Mouse (Mus musculus) B cell, adult 2 months (primary cell): ENCODE results near the gene Klf12.
A peak's percentile ranks its signal among the peaks of the same experiment; 100 is the strongest.

Experiments used
- DNase-seq, 2 experiments: peaks; one replicate each; pipeline ENCODE4 v3.0.0; 2022

The Klf12 gene

DNA sequence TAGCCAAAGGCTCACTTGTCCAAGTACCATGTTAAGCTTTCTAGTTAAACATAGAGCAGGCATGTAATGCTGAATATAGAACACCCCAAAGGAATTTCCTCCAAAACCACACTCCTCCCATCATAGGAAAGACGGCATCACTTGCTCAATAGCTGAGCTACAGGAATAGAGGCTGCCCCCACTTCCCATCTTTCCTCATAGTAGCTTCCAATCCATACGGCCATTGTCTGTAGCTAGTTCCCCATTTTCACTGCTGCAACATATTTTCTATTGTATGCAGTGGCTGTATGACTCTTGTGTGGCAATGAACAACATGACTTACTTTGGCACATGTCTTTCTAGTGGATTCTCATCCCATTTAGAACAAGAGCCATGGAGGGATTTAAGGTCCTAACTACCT, 267.3 kb downstream of the Klf12 start:
- DNase-seq = no peak

DNA sequence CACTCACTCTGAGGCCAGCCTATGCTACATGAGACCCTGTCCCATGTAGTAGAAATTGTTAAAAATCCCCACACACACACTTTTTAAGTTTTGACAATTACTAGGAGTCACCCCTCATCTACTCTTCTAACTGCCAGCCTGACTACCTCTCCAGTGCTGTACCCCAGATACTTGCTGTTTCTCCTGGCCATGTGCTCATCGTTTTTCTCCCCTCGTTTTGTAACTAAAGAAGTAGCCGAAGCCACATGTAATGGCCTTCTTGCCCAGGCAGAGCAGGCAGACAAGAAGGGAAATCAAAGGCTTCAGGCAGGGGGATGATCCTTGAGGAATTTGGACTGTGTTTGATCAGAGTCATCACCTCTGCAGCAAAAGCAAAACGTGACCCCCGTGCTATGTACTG, 274.0 kb downstream of the Klf12 start:
- no peak for DNase-seq

DNA sequence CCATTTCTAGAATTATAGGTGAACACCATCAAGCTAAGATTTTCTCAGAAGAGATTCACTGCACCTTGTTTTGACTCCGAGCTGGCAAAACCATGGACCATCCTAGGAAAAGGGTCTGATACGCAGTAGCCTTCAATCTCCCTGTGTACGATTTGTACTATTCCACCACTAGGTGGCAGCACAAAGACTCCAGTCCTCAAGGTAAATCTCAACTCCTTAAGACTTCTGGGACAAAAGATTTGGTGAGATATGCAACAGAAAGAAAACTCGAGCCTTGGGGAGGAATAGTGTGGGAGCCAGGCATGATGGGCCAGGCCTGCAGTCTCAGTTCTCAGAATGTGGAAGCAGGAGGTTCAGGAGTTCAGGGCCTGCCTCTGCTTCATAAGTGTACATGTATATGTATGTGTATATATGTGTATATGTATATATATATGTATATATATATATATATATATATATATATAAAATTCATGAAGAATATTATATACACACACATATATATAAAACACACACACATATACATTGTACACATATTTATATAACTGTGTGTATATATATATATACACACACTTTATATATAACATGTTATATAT, 274.6 kb downstream of the Klf12 start:
- peak; percentile 38 to 39 for DNase-seq

DNA sequence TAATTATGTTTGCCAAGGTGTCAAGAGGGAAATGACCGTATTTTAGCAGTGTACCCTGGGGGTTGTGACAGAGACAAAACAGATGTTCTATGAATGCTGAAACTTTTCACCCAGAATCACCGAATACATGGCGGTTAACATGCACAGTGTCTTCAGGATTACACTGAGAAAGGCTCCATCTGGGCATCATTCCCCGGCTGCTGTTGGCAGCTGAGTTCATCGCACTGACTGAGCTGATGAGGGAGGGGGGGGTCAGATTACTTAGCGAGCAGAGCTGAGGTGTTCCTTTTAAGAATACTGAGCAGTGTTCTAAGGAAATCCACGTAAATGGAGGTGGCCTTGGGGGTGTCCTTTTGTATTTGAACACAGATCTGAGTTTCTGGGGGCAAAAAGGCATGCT, 301.0 kb downstream of the Klf12 start:
- DNase-seq = no peak

DNA sequence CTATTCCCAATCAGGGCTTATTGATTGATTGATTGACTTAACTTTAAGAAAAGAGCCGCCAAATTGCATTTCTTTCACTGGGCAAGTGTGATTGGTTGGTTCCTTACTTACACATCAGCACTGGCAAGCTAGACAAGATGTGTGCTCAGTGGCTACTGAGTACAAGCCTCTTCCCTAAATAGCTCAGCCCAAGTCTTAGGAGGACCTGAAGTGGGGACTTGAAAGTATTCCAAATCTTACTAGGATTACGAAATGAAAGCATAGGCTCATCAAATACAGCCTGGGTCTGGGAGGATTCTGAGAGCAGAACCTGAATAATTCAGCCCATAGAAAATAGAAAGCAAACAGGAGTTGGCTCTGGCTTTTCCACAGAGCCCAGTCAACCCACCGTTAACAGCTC, 303.3 kb downstream of the Klf12 start:
- no peak for DNase-seq

DNA sequence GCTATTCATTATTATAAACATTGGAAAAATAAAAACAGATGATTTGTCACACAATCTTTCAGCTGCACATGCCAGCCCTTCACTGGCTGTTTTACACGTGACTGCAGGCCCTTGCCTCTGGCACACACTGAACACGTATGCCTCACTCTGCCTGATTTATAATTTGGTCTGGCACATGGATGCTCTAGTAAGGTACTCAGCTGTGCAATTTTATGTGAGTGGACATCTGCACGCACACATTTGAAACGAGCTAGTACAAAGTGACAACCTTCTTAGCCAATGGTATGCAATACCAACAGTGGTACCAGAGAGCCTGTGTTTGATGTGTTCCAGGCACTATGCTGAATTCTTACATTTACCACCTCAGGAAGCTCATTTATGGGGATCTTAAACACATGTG, 316.6 kb downstream of the Klf12 start:
- DNase-seq = no peak

DNA sequence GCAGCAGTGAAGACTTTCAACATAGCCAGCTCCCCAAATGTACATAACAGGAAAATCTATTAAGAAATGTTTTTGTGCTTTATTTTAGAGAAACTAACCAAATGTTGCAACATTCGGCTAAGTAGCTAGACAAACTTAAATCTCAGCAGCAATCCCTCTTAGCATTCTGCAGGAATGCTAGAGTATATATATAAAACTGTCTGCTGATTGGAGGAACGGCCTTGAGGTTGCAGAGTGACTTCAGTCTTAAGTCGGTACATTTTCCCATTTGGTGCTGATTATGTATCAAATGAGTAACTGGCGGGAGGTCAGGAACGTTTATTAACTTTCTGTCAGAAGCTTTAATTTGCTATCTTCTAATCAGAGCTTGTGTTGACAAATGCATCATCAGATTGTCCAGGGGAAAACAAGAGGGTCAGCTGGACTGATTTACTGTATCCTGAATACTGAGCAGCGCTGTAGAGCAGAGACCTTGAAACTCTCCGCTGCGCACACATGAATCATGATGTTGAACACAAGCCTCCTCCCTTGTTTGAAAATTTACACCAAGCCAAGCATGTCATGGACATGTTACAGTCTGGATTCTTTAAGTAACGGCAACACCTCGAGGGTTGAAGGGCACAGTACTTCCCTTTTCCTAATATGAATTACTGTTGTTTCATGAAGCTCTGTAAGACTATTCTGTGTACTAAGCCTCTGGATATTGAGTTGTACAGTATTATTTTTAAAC, 323.8 kb downstream of the Klf12 start:
- DNase-seq = no peak

DNA sequence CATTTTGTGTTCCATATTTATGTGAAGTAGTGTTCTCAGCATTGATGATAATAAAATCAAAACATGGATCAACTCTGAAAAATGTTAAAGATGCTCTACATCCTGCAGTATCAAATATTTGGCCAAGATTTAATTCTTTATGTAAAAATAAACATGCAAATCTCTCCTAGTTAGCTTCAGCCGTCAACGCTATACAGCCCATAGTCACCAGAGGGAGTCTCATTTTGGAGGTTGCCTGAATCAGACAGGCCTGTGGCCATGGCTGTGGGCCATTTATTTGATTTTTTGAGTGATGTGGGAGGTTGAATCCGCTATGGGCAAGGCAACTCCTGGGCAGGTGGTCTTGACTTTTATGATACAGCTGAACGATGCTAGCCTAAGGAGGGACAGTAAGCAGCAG, 329.3 kb downstream of the Klf12 start:
- DNase-seq = no peak

DNA sequence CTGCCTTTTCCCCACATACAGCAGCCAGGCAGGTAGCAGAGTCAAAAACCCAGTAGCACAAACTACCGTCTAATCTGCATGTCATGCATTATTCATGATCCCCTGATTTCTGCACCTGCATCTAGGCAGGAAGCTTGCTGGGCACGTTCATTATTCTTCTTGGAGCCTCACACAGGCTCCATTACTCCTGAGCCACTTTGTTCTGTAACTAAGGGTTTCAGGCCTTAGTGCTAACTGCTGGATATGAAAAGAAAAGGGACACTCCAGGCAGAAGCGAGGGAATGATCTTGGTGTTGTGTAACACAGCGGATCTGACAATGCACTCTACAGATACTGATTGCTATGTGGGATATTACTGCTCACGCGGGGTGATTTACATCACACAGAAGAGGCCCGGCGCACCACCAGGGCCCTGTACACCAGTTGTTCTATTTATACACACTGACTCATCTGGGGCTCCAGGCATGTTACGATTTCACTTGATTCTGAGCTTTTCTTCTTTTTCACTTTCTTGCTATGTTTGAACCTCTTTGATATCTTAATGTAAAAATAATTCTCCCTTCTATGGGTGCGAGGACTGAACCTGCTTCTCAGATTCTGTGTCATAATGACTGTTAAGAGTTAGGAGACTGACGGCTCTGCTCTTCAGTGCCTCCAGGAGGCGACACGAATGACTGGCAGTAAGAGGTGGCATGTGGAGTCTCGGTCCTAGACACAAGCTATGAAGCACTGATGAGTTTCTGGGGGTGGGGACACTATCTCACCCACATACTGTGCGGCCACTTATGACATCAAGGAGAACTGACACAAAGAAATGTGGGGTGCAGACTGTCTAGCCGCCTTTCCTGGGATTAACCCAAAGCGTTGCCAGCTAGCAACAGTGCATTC, 340.0 kb downstream of the Klf12 start:
- DNase-seq = no peak

DNA sequence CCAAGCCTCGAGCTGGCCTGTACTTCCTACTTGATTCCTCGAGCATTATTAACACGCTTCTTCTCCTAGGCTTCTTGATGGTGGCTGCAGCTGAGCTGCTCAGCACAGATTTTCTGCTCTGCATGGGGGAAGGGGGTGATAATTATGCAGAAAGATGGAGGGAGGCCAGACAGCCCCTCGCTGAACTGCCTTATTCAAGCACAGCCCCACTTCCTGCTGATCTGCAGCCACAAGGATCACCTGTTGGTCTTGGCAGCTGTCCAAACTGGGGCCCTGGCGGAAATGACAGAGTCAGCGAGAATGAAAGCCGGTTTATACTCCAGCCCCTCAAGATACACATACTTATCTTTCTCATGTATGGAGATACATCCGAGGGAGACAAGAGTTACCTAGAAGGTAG, 341.3 kb downstream of the Klf12 start:
- DNase-seq = peak; percentile 31 to 37

DNA sequence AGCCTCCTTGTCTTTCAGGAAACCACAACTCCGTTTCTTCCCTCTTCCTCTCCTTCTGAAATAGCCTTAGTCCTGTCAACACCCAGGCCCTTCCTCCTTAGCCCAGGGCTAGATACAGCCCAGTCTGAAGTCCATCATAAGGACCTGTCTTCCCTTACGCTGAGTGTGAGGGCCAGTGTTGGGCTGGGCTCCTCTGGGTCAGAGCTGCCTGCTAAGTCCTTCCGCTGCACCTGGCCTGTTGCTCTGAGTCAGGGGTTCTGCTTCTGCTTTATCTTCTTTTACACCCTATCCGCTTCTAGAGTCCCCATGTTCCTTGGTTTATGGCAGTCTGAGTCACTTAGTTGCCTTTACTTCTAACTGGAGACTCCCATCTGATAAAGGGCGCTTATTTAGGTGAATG, 351.0 kb downstream of the Klf12 start:
- no peak for DNase-seq

DNA sequence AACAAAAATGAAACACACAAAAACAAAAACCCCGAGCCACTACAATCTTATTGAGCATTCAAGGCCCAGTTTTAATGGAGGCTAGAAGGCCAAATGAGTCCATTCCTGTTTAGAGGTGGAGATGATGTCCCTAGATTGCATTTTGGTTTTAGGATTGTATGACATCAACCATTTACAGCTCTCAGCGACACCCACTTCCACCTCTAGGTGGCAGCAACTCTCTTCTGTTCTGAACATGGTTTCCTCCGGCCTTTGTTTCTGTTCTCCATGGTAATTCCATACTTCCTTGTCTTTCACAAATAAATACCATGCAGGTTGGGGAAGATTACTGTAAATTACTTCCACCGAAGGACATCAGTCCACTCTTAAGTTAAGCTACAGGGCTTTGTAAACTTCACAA, 352.6 kb downstream of the Klf12 start:
- peak; percentile 47 to 50 for DNase-seq

DNA sequence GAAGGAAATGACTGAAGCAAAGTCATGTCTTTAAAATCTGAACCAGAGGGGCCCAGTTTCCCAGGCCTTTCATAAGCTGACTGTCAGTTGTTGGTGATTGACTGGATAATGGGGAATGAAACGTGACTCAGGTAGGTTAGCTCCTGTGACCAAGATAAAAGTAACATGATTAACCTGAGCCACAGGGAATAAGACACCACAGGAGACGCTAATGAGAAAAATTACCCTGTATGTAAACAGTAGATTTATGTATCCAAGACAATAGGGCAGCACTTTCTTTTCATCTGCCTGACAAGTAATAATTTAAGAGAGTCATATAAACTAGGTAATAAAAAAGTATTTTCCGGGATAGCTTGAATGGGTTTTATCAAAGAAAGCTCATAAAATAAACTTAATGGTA, 372.6 kb downstream of the Klf12 start:
- DNase-seq = no peak

DNA sequence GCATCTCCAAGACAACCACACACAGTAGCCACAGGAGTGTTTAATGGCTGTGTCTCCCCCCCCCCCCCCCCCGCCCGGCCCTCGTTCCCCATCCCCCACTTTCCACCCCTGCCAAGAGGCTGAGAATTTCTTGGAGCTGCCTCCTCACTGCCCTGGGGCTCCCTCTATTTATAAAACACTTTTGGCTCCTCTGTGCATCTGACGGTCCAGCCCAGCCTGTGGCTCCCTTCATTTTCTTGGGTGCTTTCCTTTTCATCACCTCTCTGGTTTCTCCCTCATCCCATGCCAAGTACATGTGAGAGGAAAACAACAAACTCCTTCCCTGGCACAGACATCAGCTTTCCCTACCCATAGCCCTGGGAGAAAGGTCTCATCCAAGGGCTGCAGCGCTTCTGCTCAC, 373.6 kb downstream of the Klf12 start:
- DNase-seq = no peak

DNA sequence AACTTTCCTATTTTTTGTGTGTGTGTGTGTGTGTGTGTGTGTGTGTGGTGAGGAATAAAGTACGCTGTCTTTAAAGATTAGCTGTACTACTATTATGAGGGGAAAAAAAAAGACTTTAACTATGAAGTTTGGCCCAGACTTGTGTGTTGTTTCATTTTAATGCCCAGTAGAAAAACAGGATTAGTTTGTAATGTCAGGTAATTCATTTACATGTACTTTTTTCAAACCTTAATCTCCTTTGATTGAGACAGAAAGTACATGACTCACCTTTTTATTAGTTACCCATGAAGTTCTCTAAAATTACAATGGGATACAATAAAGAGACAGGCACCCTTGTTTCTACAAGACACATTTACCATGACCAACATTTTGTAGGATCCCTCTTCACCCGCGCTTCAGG, 383.6 kb downstream of the Klf12 start:
- no peak for DNase-seq

DNA sequence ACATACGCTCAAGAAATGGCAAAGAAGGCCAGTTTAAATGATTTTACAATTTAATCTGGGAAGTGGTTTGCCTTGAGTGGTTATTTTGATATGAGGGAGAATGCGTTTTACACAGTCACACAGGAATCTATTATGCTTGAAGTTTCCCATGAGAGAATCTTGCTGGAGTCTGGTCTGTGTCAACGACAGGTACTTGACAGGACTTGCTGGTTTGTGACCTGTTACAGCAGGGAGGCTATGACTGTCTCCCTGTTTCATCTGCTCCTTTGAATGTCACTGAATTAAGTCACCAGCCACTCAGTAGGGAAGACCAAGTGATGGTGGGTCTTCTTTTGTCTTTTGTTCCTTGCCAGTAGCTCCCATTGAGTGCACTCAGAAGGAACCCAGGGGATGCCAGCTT, 385.6 kb downstream of the Klf12 start:
- DNase-seq = no peak

DNA sequence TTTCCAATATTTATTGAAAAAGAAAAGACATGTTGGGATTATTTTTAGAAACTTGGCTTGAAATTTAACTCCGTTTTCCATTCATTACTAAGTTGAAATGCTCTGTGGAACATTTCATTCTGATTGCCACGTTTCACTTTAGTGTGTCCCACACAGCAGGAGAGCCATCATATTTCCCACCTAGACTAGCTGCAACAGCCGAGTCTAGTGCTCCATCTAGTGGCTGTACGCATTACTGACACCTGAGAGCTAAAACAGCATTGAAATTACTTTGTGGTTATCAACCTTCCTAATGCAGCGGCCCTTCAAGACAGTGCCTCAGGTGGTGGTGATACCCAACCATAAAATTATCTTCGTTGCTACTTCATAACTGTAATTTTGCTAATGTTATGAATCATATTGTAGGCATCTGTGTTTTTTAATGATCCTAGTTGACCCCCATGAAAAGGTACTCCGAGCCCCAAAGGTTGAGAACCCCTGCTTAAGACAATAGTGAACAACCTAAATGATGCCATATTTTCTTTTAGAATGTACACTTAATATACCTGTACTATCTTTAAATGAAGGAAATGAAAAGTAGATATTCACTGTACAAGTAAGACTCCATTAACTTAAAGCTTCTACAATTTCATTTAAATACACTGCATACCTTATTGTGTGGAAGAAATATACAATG, 389.6 kb downstream of the Klf12 start:
- DNase-seq = peak; percentile 26 to 36

DNA sequence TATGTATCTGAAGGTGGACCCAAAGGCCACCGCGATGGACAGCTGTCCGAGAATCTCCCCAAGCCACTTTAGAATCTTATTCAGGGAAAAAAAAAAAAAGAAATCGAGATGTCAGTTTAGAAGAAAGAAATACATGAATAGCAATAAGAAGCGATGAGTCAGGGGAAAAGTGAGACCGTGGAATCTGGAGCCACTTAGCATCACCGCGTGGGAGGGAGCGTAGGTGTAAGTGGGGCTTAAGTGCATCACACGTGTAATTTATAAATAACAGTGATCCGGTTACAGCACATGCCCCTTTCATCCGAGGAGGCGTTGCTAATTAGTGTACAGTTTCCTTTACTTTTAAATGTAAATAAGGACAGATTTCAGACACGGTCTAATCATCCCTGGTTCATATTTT, 390.4 kb downstream of the Klf12 start:
- no peak for DNase-seq

DNA sequence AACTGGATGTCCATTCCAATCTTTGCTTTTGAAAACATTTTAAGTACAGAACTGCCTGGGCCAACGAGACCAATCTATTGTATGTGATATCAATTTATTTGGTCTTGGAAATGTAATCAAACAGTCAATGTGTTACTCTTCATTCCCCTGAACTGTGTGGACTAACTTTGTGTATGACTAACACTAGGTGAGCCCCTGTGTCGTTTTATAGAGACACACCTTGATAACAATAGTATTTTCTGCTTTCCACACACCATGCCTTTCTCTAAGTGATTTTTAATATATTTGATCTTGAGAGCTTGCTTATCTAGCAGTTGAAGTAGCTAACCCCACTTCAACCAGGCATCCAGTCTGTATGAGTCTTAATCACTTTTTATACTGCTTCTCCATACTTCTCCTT, 398.0 kb downstream of the Klf12 start:
- DNase-seq = no peak

DNA sequence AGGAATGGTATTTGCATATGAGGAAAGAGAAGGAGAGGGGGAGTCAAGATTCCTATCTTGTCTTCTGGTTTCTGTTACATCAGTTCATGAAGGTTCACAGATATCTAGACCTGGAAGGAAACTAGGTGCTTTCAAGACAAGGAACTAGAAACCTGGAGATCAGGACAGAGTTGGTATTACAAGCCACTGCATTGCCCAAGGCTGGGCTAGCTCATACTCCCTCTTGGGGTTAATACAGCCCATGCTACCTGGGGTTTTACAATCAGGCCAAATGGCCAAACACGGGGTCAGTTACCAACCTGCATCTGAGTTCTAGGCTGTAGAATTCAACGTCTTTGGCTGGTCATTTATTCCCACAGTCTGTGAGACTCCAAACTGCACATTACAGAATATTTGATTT, 398.9 kb downstream of the Klf12 start:
- DNase-seq = no peak

DNA sequence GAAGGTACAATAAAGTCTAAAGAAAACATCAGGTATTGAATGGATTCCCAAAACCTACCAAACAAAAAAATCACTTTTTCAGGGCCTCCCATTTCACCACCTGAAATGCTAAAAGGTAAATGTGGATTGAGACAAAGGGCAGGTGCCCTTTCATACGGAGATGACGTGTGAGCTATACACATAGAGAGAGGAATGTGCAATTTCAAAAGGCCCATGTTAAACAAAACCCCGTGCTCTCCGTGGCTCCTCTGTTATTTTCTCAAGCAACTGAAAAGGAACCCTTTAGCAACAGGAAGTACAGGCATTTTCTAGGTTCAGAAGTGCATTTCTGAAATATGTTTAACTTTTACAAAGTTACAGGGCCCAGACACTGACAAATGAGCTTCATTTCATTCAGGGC, 399.4 kb downstream of the Klf12 start:
- no peak for DNase-seq

DNA sequence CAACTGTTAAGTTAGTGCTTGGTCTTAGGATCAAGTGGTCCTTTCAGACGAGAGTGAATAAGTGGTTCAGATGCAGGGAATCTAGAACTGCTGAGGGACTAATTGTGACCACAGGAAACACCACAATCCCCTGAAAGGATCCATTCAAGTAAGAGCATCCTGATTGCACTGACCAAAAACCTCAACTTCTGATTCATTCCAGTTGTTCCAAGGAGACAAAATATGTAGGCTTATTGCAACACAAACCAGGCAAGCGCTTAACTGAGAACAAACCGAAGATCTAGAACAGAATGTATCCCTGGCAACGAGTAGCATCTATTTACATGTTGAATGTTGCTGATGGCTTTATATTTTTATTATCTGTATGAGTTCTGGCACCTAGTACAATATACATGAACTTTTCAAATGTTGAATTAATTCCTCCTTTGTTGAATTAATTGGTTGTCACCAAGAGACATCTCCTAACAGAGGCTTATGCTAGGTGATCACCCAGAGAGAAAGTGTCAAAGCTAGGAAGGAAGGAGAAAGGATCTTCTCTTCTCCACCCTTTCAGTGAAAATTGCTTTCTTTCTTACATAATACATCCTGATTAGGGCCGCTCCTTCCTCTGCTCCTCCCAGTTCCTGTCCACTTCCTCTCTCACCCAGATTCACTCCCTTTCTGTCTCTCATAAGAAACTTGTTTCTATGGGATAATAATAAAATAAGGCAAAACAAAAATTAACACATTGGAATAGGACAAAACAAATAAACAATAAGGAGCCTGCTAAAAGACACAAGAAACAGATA, 407.5 kb downstream of the Klf12 start:
- no peak for DNase-seq

DNA sequence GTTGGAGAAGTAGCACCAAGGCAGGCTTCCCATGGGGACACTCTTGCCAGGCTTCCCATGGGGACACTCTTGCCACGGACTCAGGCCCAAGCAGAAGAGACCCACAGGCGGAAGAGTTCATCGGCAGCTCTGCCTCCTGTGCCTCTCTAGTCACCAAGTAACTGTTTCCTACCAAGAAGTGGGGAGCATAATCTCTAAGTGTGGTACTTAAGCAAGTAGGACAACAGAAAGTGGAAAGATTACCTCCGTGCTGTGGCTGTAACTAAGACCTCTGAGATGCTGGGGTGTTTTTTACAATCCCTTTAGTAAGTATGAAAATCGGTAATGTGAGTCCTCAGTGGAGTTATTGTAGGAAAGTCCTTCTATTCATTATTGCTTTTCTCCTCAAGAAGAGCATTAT, 410.8 kb downstream of the Klf12 start:
- DNase-seq = no peak
